Mouse (Mus musculus) R1 (cell line): ENCODE data around the gene Olfr945.

ENCODE experiments used
- DNase-seq: peaks from one replicate; pipeline ENCODE4 v3.0.0-alpha.2; 2018; ENCODE audit warnings: low read depth, low spot score

Olfr945 gene

DNA sequence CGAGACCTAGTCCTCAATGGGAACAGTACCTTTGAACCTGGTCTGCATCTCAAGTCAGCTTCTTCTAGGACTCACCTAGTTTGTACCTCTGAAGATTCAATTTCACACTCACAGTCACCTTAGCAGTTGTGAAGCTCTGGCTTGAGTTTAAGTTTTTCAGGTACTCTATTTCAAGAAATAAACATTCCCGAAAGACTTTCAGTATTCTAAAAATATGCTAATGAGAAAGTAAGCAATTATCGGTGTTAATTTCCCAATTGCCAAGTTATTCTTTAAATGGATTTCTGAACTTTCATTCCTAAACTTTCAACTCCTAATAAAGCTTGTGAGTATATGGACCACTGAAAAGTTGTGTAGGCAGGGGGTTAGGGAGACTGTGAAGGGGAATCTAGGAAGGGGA, at the start of gene Olfr945:
Olfr945 (minus strand) TSS at position 101 of the 400 bp plus-strand sequence.
- DNase-seq = no peak

DNA sequence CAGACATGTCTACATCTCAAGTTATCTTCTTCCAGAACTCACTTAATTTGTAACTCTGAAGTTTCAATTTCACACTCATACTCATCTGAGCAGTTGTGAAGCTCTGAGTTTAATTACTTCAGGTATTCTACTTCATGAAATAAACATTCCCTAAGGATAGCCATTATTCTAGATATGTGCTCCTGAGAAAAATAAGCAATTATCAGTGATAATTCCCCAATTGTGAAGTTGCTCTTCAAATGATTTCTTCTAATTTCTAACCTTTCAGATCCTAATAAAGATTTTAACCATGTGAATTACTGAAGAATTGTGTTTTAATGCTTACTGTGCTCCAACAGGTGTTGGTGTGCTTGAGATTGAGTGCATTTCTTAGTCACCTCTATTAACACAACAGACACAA, 49.3 kb upstream of the Olfr945 start, which contains the start of gene Olfr948:
Olfr948 (minus strand) TSS at position 101 of the 400 bp plus-strand sequence.
- no peak for DNase-seq

DNA sequence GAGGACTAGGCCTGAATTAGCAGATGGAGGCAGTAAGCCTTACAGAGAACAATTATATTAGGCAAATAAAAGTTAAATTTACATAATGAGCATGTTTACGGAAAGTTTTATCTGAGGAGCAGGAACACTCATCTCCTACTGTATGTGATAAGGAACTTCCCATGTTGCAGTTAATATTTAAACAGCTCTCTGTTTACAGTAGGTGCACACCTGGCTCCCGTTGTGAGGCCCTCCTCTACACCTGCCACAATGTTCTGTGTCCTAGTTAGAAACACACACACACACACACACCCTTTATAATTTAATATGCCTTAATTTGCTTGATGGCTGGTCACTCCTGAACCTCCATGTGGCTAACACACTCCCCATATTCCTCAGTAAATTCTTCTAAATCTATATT, 10.5 kb upstream of the Olfr945 start:
- no peak for DNase-seq

DNA sequence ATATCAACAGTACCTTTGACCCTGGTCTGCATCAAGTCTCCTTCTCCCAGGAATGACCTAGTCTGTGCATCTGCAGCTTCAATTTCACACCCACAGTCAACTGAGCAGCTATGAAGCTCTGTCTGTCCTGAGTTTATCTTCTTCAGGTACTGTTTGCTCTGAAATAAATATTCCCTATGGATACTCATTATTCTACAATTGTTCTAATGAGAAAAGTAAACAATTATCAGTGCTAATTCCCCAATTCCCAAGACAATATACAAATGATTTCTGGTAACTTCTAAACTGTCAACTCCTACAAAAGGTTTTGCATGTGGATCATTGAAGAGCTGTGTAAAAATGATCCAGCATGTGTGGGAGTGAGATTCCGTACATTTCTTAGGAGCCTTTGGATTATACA, 26.7 kb downstream of the Olfr945 start, which contains the start of gene Olfr1537:
Olfr1537 (minus strand) TSS at position 101 of the 400 bp plus-strand sequence.
- DNase-seq = no peak
